Mouse (Mus musculus) embryonic fibroblast, embryonic 13.5 days (primary cell): ENCODE data around the gene Glud1.

Experiments used
- CTCF ChIP-seq: IDR thresholded peaks from 2 replicates; pipeline ENCODE4 v1.5.1; 2011; ENCODE audit warnings: mild to moderate bottlenecking, control low read depth, low read length, moderate library complexity, borderline replicate concordance; ENCODE audit not compliant: insufficient read depth
- POLR2A ChIP-seq: IDR thresholded peaks from 2 replicates; pipeline ENCODE4 v1.6.1; 2011; ENCODE audit warnings: low read depth, mild to moderate bottlenecking, control low read depth, low read length, moderate library complexity

DNA sequence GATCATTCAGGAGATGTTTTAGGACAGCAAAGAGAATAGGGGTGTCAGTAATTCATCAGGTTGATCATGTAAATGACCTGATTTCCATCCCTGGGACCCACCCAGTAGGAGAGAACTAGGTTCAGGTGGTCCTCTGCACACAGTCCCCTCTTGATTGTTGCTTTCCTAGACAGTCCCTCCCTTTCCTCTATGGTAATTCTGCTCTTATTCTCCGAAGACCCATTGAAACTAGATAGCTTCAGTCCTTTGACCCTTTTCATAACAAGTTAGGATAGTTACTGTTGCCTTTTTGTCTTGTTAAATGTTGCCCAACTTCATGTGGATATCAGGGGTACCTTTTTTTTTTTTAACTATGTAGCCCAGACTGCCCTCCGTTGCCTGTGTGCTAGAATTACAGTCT, 5.8 kb downstream of the Glud1 start:
- TF ChIP-seq CTCF (no peak), POLR2A (no peak)
